Mouse (Mus musculus): ENCODE measurements around the gene S100b.

Gene S100b

GRCm38 (mm10) chr10:76260358-76261059 is 6.9 kb downstream of the S100b start:
- DNase-seq (ENCODE audit: low spot score in 2 of 2) = peak; percentile 51 to 67

- no peak for DNase-seq (ENCODE audit: low spot score in 2 of 2)
Observed at GRCm38 (mm10) chr10:76261447-76261846, 7.8 kb downstream of the S100b start.

- DNase-seq (ENCODE audit: low spot score in 2 of 2) = no peak
Observed at GRCm38 (mm10) chr10:76262431-76262830, 8.8 kb downstream of the S100b start.

- DNase-seq (ENCODE audit: low spot score in 2 of 2) = peak in 1 of 2 experiments; percentile 40
Observed at GRCm38 (mm10) chr10:76271238-76271637, 17.6 kb downstream of the S100b start.

- DNase-seq (ENCODE audit: low spot score in 2 of 2) = no peak
Observed at GRCm38 (mm10) chr10:76275256-76275655, 21.6 kb downstream of the S100b start.

- DNase-seq (ENCODE audit: low spot score in 2 of 2) = no peak
Observed at GRCm38 (mm10) chr10:76278541-76279097, 25.0 kb downstream of the S100b start.

- no peak for DNase-seq (ENCODE audit: low spot score in 2 of 2)
Observed at GRCm38 (mm10) chr10:76288268-76288993, 34.8 kb downstream of the S100b start.

GRCm38 (mm10) chr10:76289052-76289451 is 35.4 kb downstream of the S100b start:
- DNase-seq (ENCODE audit: low spot score in 2 of 2) = peak in 1 of 2 experiments; percentile 39

GRCm38 (mm10) chr10:76289936-76290671 is 36.5 kb downstream of the S100b start:
- DNase-seq (ENCODE audit: low spot score in 2 of 2) = no peak

GRCm38 (mm10) chr10:76293222-76293621 is 39.6 kb downstream of the S100b start:
- no peak for DNase-seq (ENCODE audit: low spot score in 2 of 2)

GRCm38 (mm10) chr10:76300133-76300532 is 46.5 kb downstream of the S100b start:
- DNase-seq (ENCODE audit: low spot score in 2 of 2) = no peak

GRCm38 (mm10) chr10:76306738-76307137 is 53.1 kb downstream of the S100b start:
- no peak for DNase-seq (ENCODE audit: low spot score in 2 of 2)

Measured in right cerebral cortex, adult 2 months (tissue).